Mouse (Mus musculus) liver, embryonic 14.5 days (tissue): ENCODE measurements at regions not wholly inside any gene's neighbourhood (a gene's known extent, or its start where the extent isn't known, plus 50 kb on each side); places are given as distances from the start of the nearest gene placed in this dataset.

Experiments
- CTCF ChIP-seq: IDR thresholded peaks from 2 replicates; pipeline ENCODE4 v1.5.1; 2016; ENCODE audit warnings: antibody characterized with exemption, low read depth, control low read depth
- EP300 ChIP-seq: IDR thresholded peaks from 2 replicates; pipeline ENCODE4 v1.6.1; 2016; ENCODE audit warnings: antibody characterized with exemption, low read depth

- TF ChIP-seq CTCF (no peak), EP300 (no peak)
Observed at GRCm38 (mm10) chr11:26817316-26817715, 223.5 kb upstream of the Vrk2 start.
